Mouse (Mus musculus): Measurements from ENCODE around the gene Mthfr. TPM values are rescaled to one million over a fixed set of nuclear protein-coding genes. Genes with fewer than 3 reads are reported as not detected.
"Not testable (repeated sequence)": the region's sequence is repeated elsewhere in the genome, so short reads cannot be mapped to it uniquely, and the experiment has no call there.

Mthfr gene
- total and polyA plus RNA-seq, 3 experiments, result 15.3 to 17.0 (median 16.3) TPM

DNA sequence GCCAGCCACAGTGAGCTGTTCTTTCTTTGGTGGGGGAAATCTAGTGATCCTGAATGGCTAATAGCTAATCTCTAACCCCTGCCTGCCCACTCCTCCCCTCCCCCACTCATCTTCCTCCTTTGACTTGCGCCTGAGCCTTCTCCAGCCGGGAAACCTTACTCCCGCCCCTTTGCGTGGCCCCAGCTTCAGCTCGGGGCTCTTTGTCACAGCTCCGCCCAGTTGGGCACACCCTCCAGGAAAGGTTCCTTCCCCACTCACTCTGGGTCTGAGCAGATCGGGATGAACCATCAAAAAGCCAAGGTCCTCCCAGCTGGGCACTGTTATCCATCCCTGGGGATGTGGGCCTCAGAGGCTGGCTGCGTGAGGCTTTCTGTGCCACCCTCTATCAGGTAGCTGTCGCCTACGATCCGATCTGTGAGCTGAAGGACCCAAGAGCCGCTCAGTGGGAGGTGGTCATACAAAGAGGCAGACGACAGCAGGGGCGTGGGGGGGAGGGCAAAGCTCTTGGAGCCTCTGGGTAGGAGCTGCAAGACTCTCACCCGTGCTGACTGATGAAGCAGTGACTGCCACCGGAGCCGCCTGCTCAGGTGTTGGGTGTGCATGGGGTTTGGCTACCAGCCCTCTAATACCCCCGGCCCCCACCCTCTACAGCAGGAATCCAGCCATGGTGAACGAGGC lies 2.2 kb downstream of the Mthfr start:
- H3K9me3 ChIP-seq (replicated peaks; ENCODE audit: low read length), result no peaks in the 10 kb centered on the region
- no peaks in the 10 kb centered on the region for H3K27me3 ChIP-seq (replicated peaks)
- H3K27ac ChIP-seq (ENCODE audit: insufficient read depth, low read depth), result no peak overlapping the region
- H3K4me3 ChIP-seq (replicated peaks in 1 of 3; ENCODE audit: low read depth in 2 of 3, low read length in 2 of 3, poor library complexity in 1 of 3), result no peak overlapping the region
- peaks cover 41 to 55% of the 10 kb centered on the region in 2 experiments for H3K36me3 ChIP-seq (replicated peaks in 1 of 2; ENCODE audit: control insufficient read depth in 1 of 2, insufficient read depth in 1 of 2, low read length in 1 of 2)
- H3K4me1 ChIP-seq (ENCODE audit: control insufficient read depth in 1 of 2, insufficient read depth in 2 of 2), result peaks cover 13 to 54% of the 10 kb centered on the region in 2 experiments
- in situ Hi-C loops (cut with MboI; ENCODE audit: low pct_ligation_motif_present, low pct_unique_long_range_greater_than_20kb, low sequenced_read_pairs) (no loop called here), dilution Hi-C loops (cut with MboI; ENCODE audit: extremely low pct_ligation_motif_present, extremely low pct_unique_long_range_greater_than_20kb, low sequenced_read_pairs) (no loop called here)
- no peak overlapping the region for H3K4me2 ChIP-seq (ENCODE audit: insufficient read depth, low read depth, poor library complexity, severe bottlenecking)
- H3K9ac ChIP-seq (ENCODE audit: insufficient read depth, low read depth), result no peak overlapping the region
- DNase-seq (ENCODE audit: extremely low read depth), result no peak
- TF ChIP-seq EP300 (IDR thresholded peaks at IDR 0.05; ENCODE audit: low read length) (no peak), MEF2A (IDR thresholded peaks at IDR 0.05; ENCODE audit: borderline replicate concordance, low read depth, low read length) (no peak), ETS1 (conservative IDR thresholded peaks at IDR 0.05; ENCODE audit: low read depth, low read length) (no peak), PAX5 (IDR thresholded peaks at IDR 0.05; ENCODE audit: low read length) (no peak), JUN (IDR thresholded peaks at IDR 0.05; ENCODE audit: insufficient read depth, low read depth, low read length) (no peak), NELFE (IDR thresholded peaks at IDR 0.05; ENCODE audit: low read depth, low read length) (no peak)
- 0 out of 2 replicates have a peak, but pooled peaks cover 6% of the 10 kb centered on the region for H3K79me2 ChIP-seq (replicated peaks; ENCODE audit: control insufficient read depth, extremely low read depth, insufficient read depth, poor library complexity, severe bottlenecking)

DNA sequence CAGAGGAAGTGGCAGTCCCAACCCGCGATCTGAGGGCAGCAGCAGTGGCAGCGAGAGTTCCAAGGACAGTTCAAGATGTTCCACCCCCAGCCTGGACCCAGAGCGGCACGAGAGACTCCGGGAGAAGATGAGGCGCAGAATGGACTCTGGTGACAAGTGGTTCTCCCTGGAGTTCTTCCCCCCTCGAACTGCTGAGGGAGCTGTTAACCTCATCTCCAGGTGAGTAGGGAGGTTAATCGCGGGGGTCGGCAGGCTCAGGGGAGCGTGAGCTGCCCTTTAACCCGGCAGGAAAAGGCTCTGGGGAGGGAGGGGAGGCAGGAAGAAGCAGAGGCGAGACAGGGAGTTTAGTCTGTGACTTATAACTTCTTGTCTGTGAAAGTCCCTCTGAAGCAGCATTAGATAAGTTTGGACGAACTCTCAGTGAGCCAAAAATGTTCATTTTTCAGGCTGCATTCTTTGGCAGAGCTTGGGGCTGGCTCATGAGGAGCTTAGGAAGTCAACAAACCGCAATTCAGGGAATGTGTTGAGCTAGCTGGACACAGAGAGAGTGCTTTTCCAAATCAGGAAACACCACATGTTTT lies 2.8 kb downstream of the Mthfr start:
- TF ChIP-seq JUN (IDR thresholded peaks at IDR 0.05; ENCODE audit: insufficient read depth, low read depth, low read length), result no peak
- Histone ChIP-seq H3K4me3 (replicated peaks in 1 of 3; ENCODE audit: low read depth in 2 of 3, low read length in 2 of 3, poor library complexity in 1 of 3) (no peak overlapping the region), H3K9ac (ENCODE audit: insufficient read depth, low read depth) (no peak overlapping the region), H3K4me1 (ENCODE audit: control insufficient read depth in 1 of 2, insufficient read depth in 2 of 2) (peaks cover 13 to 54% of the 10 kb centered on the region in 2 experiments), H3K4me2 (ENCODE audit: insufficient read depth, low read depth, poor library complexity, severe bottlenecking) (no peak overlapping the region), H3K79me2 (replicated peaks; ENCODE audit: control insufficient read depth, extremely low read depth, insufficient read depth, poor library complexity, severe bottlenecking) (0 out of 2 replicates have a peak, but pooled peaks cover 6% of the 10 kb centered on the region), H3K27ac (ENCODE audit: insufficient read depth, low read depth) (no peak overlapping the region), H3K9me3 (replicated peaks; ENCODE audit: low read length) (no peaks in the 10 kb centered on the region), H3K27me3 (replicated peaks) (no peaks in the 10 kb centered on the region), H3K36me3 (replicated peaks in 1 of 2; ENCODE audit: control insufficient read depth in 1 of 2, insufficient read depth in 1 of 2, low read length in 1 of 2) (peaks cover 43 to 58% of the 10 kb centered on the region in 2 experiments)
- in situ Hi-C loops (cut with MboI; ENCODE audit: low pct_ligation_motif_present, low pct_unique_long_range_greater_than_20kb, low sequenced_read_pairs), result no loop called here
- DNase-seq (ENCODE audit: extremely low read depth), result no peak
- dilution Hi-C loops (cut with MboI; ENCODE audit: extremely low pct_ligation_motif_present, extremely low pct_unique_long_range_greater_than_20kb, low sequenced_read_pairs), result no loop called here

DNA sequence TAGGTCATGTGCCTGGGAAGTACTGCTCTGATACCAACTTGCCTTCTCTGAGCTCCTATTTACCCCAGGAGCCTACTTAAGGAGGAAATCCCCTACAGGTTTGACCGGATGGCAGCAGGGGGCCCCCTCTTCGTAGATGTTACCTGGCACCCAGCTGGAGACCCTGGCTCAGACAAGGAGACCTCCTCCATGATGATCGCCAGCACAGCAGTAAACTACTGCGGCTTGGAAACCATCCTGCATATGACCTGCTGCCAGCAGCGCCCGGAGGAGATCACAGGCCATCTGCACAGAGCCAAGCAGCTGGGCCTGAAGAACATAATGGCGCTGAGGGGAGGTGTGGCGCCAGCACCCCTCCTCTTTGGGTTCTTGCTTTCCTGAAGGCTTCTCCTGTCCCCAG lies 4.5 kb downstream of the Mthfr start:
- dilution Hi-C loops (cut with MboI; ENCODE audit: extremely low pct_ligation_motif_present, extremely low pct_unique_long_range_greater_than_20kb, low sequenced_read_pairs); H3K27me3 ChIP-seq (replicated peaks); H3K9ac ChIP-seq (ENCODE audit: insufficient read depth, low read depth); in situ Hi-C loops (cut with MboI; ENCODE audit: low pct_ligation_motif_present, low pct_unique_long_range_greater_than_20kb, low sequenced_read_pairs); H3K4me2 ChIP-seq (ENCODE audit: insufficient read depth, low read depth, poor library complexity, severe bottlenecking); H3K79me2 ChIP-seq (replicated peaks; ENCODE audit: control insufficient read depth, extremely low read depth, insufficient read depth, poor library complexity, severe bottlenecking); H3K27ac ChIP-seq (ENCODE audit: insufficient read depth, low read depth); H3K9me3 ChIP-seq (replicated peaks; ENCODE audit: low read length); DNase-seq (ENCODE audit: extremely low read depth); H3K4me3 ChIP-seq (replicated peaks in 1 of 3; ENCODE audit: low read depth in 2 of 3, low read length in 2 of 3, poor library complexity in 1 of 3): not testable (repeated sequence)
- Histone ChIP-seq H3K4me1 (ENCODE audit: control insufficient read depth in 1 of 2, insufficient read depth in 2 of 2) (peaks cover 11 to 46% of the 10 kb centered on the region in 2 experiments), H3K36me3 (replicated peaks in 1 of 2; ENCODE audit: control insufficient read depth in 1 of 2, insufficient read depth in 1 of 2, low read length in 1 of 2) (peaks cover 53 to 73% of the 10 kb centered on the region in 2 experiments)

Measured in CH12.LX (cell line).